Mouse (Mus musculus) G1E (cell line): ENCODE data around the gene Rasl2-9.

Experiments
- CTCF ChIP-seq: IDR thresholded peaks from 2 replicates; pipeline ENCODE4 v1.5.1; 2012; ENCODE audit warnings: low read depth, low read length, inconsistent platforms, mixed read lengths
- GATA1 ChIP-seq: IDR thresholded peaks from 2 replicates; pipeline ENCODE4 v1.6.1; 2012; ENCODE audit warnings: borderline replicate concordance, low read length, inconsistent platforms, mixed read lengths
- POLR2AphosphoS5 ChIP-seq: IDR thresholded peaks from 2 replicates; pipeline ENCODE4 v1.6.1; 2012; ENCODE audit warnings: low read depth, low read length, inconsistent platforms; ENCODE audit not compliant: insufficient replicate concordance
- TAL1 ChIP-seq: conservative IDR thresholded peaks from 2 replicates; pipeline ENCODE4 v1.6.1; 2012; ENCODE audit warnings: low read depth, low read length, inconsistent platforms, mixed read lengths

DNA sequence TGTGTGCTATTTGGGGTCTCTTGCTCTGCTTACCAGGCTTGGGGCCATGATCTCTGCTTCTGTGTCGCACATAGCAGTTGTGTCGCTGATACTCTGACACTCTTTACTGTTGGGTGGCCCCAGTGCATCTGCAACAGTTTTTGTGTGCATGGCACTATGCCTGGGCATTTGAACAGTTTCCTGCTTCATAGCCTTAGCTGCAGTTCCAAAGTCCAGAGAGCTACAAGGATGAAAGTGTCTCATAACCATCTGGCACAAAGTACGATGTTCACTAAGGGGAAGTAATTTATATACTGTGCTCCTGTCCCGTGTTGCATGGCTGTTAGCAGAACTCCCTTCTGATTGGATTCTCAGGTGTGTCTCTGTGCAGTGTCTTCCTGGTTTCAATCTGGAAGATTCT is 37.9 kb downstream of the Rasl2-9 start:
- TF ChIP-seq CTCF = no peak
- TF ChIP-seq GATA1 = no peak
- no peak for TF ChIP-seq POLR2AphosphoS5
- TF ChIP-seq TAL1 = no peak
